Comparison of ENCODE assay signal across 14 mouse cellular contexts in the genomic region with DNA sequence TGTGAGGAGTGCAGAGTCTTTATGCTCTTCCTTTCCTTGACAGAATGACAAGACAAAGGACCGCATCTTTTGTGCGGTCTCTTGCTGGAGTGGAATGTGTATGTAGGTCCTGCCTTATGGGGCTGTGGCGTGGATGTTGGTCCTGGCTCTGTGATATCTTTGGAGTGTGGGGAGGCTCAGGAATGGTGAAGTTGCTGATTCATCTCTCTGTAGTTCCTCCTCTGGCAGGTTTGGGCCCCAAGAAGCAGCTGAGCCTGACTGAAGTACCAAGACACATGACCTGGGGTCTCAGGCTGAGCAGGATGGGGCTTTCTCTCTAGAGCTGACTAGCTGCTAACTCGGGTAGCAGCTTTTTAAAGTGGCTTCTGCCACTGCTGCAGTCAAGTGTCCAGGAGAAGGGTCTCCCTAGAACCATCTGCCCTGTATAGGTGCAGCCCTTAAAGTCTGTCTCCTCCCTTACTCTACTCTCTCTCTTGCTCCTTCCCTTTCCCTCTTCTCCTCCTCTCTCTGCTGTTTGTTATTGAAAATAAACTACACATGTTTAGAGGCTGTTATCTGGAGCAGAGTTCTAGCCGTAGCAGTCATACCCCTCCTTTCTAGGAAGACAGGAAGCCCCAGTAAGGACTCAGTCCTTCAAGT.
"Had no signal": no experiment of that assay in that cellular context is flagged by ENCODE, and none has a peak within 500 bp of the region (broad histone marks: within the 10 kb centered on the region; RNA-seq: fewer than 3 reads in every experiment).

No protein-coding gene starts in this region.

- H3K4me1 ChIP-seq: intestine, embryonic 15.5 days; limb, embryonic 12.5 days; lung, embryonic 15.5 days; midbrain, embryonic 12.5 days; neural tube, embryonic 13.5 days; stomach, embryonic 15.5 days had no signal

- DNase-seq: kidney, adult 18-20 months; kidney, postnatal 10 days; kidney, postnatal 4 days; lung, postnatal 14 days; retina, postnatal 1 day; thymus, postnatal 36 days had no signal

- H3K27ac ChIP-seq: intestine, embryonic 15.5 days; layer of hippocampus, adult 2 months; limb, embryonic 12.5 days; lung, embryonic 15.5 days; midbrain, embryonic 12.5 days; neural tube, embryonic 13.5 days; stomach, embryonic 15.5 days had no signal

- H3K4me3 ChIP-seq: intestine, embryonic 15.5 days; layer of hippocampus, adult 2 months; limb, embryonic 12.5 days; lung, embryonic 15.5 days; midbrain, embryonic 12.5 days; neural tube, embryonic 13.5 days; stomach, embryonic 15.5 days had no signal

- H3K9ac ChIP-seq: intestine, embryonic 15.5 days; limb, embryonic 12.5 days; lung, embryonic 15.5 days; midbrain, embryonic 12.5 days; neural tube, embryonic 13.5 days; stomach, embryonic 15.5 days had no signal

- H3K9me3 ChIP-seq: intestine, embryonic 15.5 days; limb, embryonic 12.5 days; lung, embryonic 15.5 days; midbrain, embryonic 12.5 days; neural tube, embryonic 13.5 days; stomach, embryonic 15.5 days had no signal

- H3K36me3 ChIP-seq: intestine, embryonic 15.5 days; neural tube, embryonic 13.5 days; stomach, embryonic 15.5 days had no signal

- ATAC-seq: intestine, embryonic 15.5 days; midbrain, embryonic 16.5 days had no signal

- H3K27me3 ChIP-seq: intestine, embryonic 15.5 days; limb, embryonic 12.5 days; lung, embryonic 15.5 days; midbrain, embryonic 12.5 days; neural tube, embryonic 13.5 days; stomach, embryonic 15.5 days had no signal

- H3K4me2 ChIP-seq: intestine, embryonic 15.5 days; limb, embryonic 12.5 days; lung, embryonic 15.5 days; midbrain, embryonic 12.5 days; neural tube, embryonic 13.5 days; stomach, embryonic 15.5 days had no signal
